Mouse (Mus musculus) liver, postnatal 0 days (tissue): ENCODE measurements around the gene Nkiras1. TPM values are rescaled to one million over a fixed set of nuclear protein-coding genes. Genes with fewer than 3 reads are reported as not detected.
A peak's percentile ranks its signal among the peaks of the same experiment; 100 is the strongest.
"Not testable (repeated sequence)": the region's sequence is repeated elsewhere in the genome, so short reads cannot be mapped to it uniquely, and the experiment has no call there.

Source experiments
- ATAC-seq: fragments of 200-750 bp; cut with Nextera tagmentation; 2 replicates; pipeline ENCODE4 v1.8.0; 2017; ENCODE audit warnings: mild to moderate bottlenecking, moderate library complexity
- DNase-seq: peaks from one replicate; pipeline ENCODE4 v3.0.0-alpha.2; 2016
- H3K27ac ChIP-seq: fragments of 300-500 bp; sonication (generic); 2 replicates; pipeline ENCODE4 v1.5.1; 2014; ENCODE audit warnings: antibody characterized with exemption, moderate library complexity, mild to moderate bottlenecking, low read depth
- H3K27me3 ChIP-seq: fragments of 300-500 bp; sonication (generic); 2 replicates; pipeline ENCODE4 v1.6.1; 2014; ENCODE audit warnings: low read length, control low read depth, mixed read lengths; ENCODE audit not compliant: insufficient read depth
- H3K36me3 ChIP-seq: fragments of 300-500 bp; sonication (generic); replicated peaks from 2 replicates; pipeline ENCODE4 v1.6.1; 2014; ENCODE audit warnings: mild to moderate bottlenecking, control low read depth, low read length, moderate library complexity, mixed read lengths; ENCODE audit not compliant: insufficient read depth
- H3K4me1 ChIP-seq: fragments of 300-500 bp; sonication (generic); 2 replicates; pipeline ENCODE4 v1.6.1; 2014; ENCODE audit warnings: antibody characterized with exemption, mild to moderate bottlenecking, control low read depth; ENCODE audit not compliant: insufficient read depth
- H3K4me2 ChIP-seq: fragments of 300-500 bp; sonication (generic); 2 replicates; pipeline ENCODE4 v1.6.1; 2014; ENCODE audit warnings: low read depth, mild to moderate bottlenecking, low read length, moderate library complexity, mixed read lengths
- H3K4me3 ChIP-seq: fragments of 300-500 bp; sonication (generic); 2 replicates; pipeline ENCODE4 v1.5.1; 2014; ENCODE audit warnings: low read depth, low read length
- H3K9ac ChIP-seq: fragments of 300-500 bp; sonication (generic); replicated peaks from 2 replicates; pipeline ENCODE4 v1.6.1; 2014; ENCODE audit warnings: mild to moderate bottlenecking, moderate library complexity
- H3K9me3 ChIP-seq: fragments of 300-500 bp; sonication (generic); 2 replicates; pipeline ENCODE4 v1.6.1; 2016; ENCODE audit warnings: mild to moderate bottlenecking, control low read depth, low read length, mixed read lengths
- CTCF ChIP-seq: sonication (generic); IDR thresholded peaks from 2 replicates; pipeline ENCODE4 v1.5.1; 2016; ENCODE audit warnings: antibody characterized with exemption, low read depth
- EP300 ChIP-seq: IDR thresholded peaks from 2 replicates; pipeline ENCODE4 v1.6.1; 2016; ENCODE audit warnings: antibody characterized with exemption, low read depth, mild to moderate bottlenecking
- WGBS: fragments of 180-500 bp; shearing (Covaris S2); extraction: QIAGEN DNeasy Blood & Tissue Kit; methylation state at CpG from one replicate; pipeline ENCODE4 v1.1.7; 2014; ENCODE audit not compliant: insufficient replicate concordance; 5-methylcytosine and 5-hydroxymethylcytosine counted together
- polyA plus RNA-seq: library from polyadenylated mRNA; unstranded; fragments of >200 nt; fragmentation: Nextera tagmentation; extraction: Ambion mirVana; gene quantifications from 2 replicates; pipeline ENCODE4 v1.2.1, GENCODE M21; 2015

Gene Nkiras1
- polyA plus RNA-seq, 1 experiment from 2014 or later: 20.1 TPM

DNA sequence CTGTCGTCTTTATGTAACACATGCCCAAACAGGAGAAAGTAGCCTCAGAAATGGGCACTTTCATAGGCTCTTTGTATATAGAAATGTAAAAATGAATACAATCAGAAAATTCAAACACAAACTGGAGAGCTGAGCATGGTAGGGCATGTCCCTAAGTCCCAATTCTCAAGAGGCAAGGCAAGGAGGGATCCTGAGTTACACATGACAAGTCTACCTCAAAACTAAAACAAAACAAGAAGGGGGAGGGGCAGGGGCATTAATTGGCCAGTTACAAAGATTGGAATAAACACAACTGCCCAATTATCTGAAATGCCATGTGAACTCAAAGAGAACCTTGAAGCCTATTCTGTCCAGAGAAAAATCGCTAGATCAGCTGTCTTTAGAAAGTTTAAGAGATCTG, 37.9 kb upstream of the Nkiras1 start:
- Histone ChIP-seq H3K36me3 (no peaks in the 10 kb centered on the region), H3K4me2 (no peak overlapping the region), H3K27ac (no peak overlapping the region), H3K9me3 (no peaks in the 10 kb centered on the region), H3K9ac (no peak overlapping the region), H3K27me3 (no peaks in the 10 kb centered on the region), H3K4me3 (no peak overlapping the region), H3K4me1 (peaks cover 17% of the 10 kb centered on the region)
- 74% methylated on average over 2 of the region's 2 CpGs for WGBS
- TF ChIP-seq CTCF: no peak
- no peak for TF ChIP-seq EP300
- DNase-seq (no peak), ATAC-seq (no peak)

DNA sequence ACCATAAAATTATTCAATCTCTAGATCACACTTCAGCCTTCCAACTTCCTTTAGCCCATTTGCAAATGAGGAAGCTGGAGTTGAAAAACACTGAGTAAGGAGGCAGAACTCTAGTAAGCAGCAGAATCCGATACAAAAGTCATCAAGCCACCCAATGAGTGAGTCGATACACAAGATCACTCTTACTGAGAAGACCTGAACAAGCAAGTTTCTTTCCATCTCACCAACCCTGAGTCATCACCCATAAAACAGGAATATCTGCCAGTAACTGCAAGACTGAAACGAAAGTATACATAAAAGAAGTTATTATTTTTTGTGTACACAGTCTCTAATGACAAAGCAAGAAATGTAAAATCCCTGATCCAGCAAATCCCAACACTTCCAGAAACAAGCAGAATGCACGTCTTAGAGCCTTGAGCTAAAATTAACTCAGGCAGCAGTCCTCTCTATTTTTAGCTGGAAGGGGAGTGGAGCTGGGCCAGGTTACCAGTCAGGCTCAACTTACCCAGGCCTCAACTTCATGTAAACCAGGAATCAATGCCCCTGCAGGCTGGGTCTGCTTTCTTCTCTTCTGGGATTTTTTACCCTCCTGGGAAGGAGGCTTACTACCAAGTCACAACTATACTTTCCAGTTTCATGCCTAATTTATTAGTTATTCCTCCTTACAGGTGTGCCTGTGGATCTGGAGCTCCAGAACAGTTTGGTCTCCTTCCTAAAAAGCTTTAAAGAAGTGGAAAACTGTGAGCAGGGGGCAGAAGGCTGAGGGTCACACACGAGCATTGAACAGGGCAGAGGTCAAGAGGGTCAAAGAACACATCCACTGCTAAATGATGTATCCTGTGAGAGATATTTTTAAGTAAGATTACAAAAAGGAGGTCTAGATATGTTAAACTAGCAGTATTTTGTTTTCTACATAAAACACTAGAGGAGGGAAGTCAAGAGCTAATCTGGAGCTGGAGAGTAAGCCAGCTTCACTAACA, 36.7 kb upstream of the Nkiras1 start:
- 41% methylated on average over 5 of the region's 5 CpGs for WGBS
- DNase-seq (no peak), ATAC-seq (no peak)
- Histone ChIP-seq H3K4me2 (peak overlapping the region; percentile 7; the same call in 1 of the 2 replicates), H3K36me3 (no peaks in the 10 kb centered on the region), H3K4me3 (no peak overlapping the region), H3K9ac (no peak overlapping the region), H3K27ac (peak overlapping the region; percentile 45; the same call in 1 of the 2 replicates), H3K9me3 (no peaks in the 10 kb centered on the region), H3K27me3 (no peaks in the 10 kb centered on the region), H3K4me1 (peaks cover 21% of the 10 kb centered on the region)
- TF ChIP-seq CTCF (no peak), EP300 (no peak)

DNA sequence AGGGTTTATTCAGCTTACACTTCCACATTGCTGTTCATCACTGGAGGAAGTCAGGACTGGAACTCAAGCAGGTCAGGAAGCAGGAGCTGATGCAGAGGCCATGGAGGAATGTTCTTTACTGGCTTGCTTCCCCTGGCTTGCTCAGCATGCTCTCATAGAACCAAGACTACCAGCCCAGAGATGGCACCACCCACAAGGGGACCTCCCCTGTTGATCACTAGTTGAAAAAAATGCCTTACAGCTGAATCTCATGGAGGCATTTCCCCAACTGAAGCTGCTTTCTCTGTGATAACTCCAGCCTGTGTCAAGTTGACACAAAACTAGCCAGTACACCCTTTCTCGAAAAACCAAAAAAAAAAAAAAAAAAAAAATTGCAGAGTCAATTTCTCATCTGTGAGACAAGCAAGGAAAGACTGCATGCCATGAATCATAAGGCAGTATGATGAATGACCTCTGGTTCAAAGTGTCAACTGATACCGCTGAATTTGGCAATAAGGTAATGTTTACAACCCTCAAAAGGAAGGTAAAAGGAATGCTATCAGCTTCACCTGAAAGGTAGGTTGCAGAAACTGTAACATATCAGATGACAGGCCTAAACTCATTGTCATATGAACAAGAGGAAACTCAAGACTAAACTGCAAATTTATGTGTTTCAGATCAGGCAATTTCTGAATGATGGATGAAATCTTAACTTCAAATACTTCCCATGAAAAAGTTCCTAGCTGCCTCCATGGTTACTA, 34.3 kb upstream of the Nkiras1 start:
- H3K4me2 ChIP-seq, DNase-seq, H3K4me3 ChIP-seq, ATAC-seq, H3K9ac ChIP-seq, H3K36me3 ChIP-seq, H3K9me3 ChIP-seq, H3K27ac ChIP-seq, H3K27me3 ChIP-seq: not testable (repeated sequence)
- peaks cover 21% of the 10 kb centered on the region for H3K4me1 ChIP-seq
- WGBS: 67% methylated on average over 2 of the region's 2 CpGs

DNA sequence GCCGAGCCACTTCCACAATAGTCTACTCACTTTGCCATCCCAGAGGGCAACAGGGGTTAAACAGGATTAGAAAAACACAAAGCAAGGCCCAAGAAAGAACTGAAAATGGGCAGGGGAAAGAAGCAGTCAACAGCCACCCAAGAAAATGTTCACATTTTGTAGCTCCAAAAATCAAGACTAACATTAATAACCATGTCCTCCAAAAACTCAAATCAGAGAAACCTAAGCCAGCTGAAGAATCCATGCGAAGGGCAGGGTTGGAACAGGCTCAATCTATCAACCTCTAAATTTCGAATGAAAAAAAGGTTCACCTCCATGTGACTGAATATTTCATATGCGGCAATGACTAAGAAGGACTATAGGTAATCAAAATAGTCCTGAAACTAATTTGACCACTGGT, 33.6 kb upstream of the Nkiras1 start:
- H3K27me3 ChIP-seq: no peaks in the 10 kb centered on the region
- WGBS: 69% methylated on average over 4 of the region's 4 CpGs
- no peak for DNase-seq
- no peaks in the 10 kb centered on the region for H3K9me3 ChIP-seq
- H3K4me3 ChIP-seq: no peak overlapping the region
- peak overlapping the region; percentile 93 for H3K4me2 ChIP-seq
- peaks cover 21% of the 10 kb centered on the region for H3K4me1 ChIP-seq
- no peak for ATAC-seq
- H3K27ac ChIP-seq: peak overlapping the region; percentile 99; the same call in 1 of the 2 replicates
- H3K36me3 ChIP-seq: no peaks in the 10 kb centered on the region
- TF ChIP-seq CTCF (no peak), EP300 (no peak)
- H3K9ac ChIP-seq: no peak overlapping the region

DNA sequence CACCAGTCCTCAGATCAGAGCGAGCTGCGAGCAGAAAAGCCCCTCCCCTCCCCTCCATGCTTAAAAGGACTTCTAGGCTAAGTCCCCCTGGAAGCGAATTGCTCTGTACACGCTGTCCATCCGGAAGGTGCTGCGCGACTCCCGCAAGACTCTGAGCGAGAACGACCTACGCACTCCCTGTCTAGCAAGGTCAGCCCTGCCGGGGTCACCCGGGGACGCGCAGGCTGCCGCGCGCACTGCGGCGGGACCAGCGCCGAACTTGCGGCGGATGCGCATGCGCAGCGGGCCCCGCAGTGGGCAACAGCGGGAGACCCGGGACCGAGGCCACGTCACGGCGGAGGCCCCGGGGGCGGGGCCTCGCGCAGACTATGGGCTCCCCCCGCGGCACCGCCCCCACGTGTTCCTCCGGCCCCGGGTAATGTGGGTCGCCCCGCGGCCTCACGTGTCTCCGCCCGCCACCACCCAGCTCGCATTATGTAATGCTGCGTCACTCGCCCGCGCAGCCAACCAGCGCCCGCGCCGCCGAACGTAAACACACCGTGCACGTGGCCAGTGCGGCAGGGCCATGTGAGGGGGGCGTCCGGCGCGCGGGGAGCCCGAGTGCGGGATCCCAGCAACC, 32.7 kb upstream of the Nkiras1 start:
- peak overlapping the region; percentile 94 for H3K9ac ChIP-seq
- H3K4me3 ChIP-seq: peak overlapping the region; percentile 87
- H3K9me3 ChIP-seq: no peaks in the 10 kb centered on the region
- ATAC-seq (peak; percentile 80), DNase-seq (peak; percentile 95)
- peak overlapping the region; percentile 99 for H3K27ac ChIP-seq
- peaks cover 21% of the 10 kb centered on the region for H3K4me1 ChIP-seq
- no peaks in the 10 kb centered on the region for H3K36me3 ChIP-seq
- peak overlapping the region; percentile 93 for H3K4me2 ChIP-seq
- WGBS: under 1% methylated on average over 61 of the region's 71 CpGs
- TF ChIP-seq CTCF: no peak
- 0 out of 2 replicates have a peak, but pooled peaks have one; percentile 5 for TF ChIP-seq EP300
- H3K27me3 ChIP-seq: no peaks in the 10 kb centered on the region
